19 mouse cellular contexts compared by ENCODE assay signal in the genomic region with DNA sequence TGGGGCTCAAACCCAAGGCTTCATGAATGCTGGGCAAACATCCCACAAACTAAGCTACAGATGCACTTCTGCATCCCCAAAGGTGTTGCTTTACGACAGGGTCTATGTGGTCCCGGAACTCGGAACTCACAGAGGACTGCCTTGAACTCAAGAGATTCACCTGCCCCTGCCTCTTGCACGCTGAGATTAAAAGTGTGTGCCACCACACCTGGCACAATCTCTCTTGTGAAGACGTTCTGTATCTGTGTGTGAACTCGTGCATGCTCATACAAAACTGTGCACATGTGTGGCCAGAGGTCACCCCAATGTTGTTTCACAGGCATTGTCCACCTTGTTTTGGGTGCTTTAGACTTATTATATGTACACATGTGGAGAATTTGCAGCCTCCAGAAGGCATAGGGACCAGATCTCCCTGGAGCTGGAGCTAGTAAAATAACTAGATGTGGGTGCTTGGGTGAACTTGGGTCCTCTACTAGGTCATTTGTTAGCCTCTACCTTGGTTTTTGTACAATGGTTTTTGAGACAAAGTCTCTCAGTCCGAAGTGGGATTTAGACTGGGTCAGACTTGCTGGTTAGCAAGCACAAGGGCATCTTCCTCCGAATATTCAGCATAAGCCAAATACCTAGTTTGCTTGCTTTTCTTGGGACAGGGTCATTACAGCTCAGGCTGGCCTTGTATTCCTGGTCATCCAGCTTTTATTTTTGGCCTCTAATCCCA. TPM values are rescaled to one million over a fixed set of nuclear protein-coding genes. Genes with fewer than 3 reads are reported as not detected.
A peak's percentile ranks its signal among the peaks of the same experiment; 100 is the strongest.
DNase-seq lines count a peak whose midpoint lies in the region; ATAC-seq and TF ChIP-seq lines count a peak whose summit lies in the region.
"Had no signal": no experiment of that assay in that cellular context is flagged by ENCODE, and none has a peak within 500 bp of the region (broad histone marks: within the 10 kb centered on the region; RNA-seq: fewer than 3 reads in every experiment).

No protein-coding gene starts in this region.

- ATAC-seq in forebrain, embryonic 15.5 days (replicated peaks), result no peak
- ATAC-seq in liver, embryonic 11.5 days (replicated peaks; ENCODE audit: low FRiP score), result no peak
- ATAC-seq in erythroblast, adult 5-6 weeks (replicated peaks; ENCODE audit: low FRiP score, poor library complexity, severe bottlenecking), result no peak
- ATAC-seq: intestine, postnatal 0 days; midbrain, embryonic 15.5 days; Patski had no signal

- H3K27me3 ChIP-seq in forebrain, embryonic 10.5 days (ENCODE audit: poor library complexity, severe bottlenecking), result no peaks in the 10 kb centered on the region
- no peaks in the 10 kb centered on the region for H3K27me3 ChIP-seq in forebrain, embryonic 15.5 days
- H3K27me3 ChIP-seq in liver, embryonic 11.5 days (replicated peaks; ENCODE audit: control insufficient read depth, insufficient read depth, low read length), result no peaks in the 10 kb centered on the region
- H3K27me3 ChIP-seq: hindbrain, embryonic 12.5 days; midbrain, embryonic 15.5 days; Patski had no signal

- H3K4me2 ChIP-seq in forebrain, embryonic 15.5 days (replicated peaks), result no peak overlapping the region
- no peak overlapping the region for H3K4me2 ChIP-seq in liver, embryonic 11.5 days
- H3K4me2 ChIP-seq: midbrain, embryonic 15.5 days had no signal

- no peak overlapping the region for H3K27ac ChIP-seq in forebrain, embryonic 10.5 days
- no peak overlapping the region for H3K27ac ChIP-seq in forebrain, embryonic 15.5 days (replicated peaks)
- peak overlapping the region; percentile 22; the same call in 1 of the 2 replicates for H3K27ac ChIP-seq in liver, embryonic 11.5 days (ENCODE audit: low read depth, low read length)
- H3K27ac ChIP-seq in embryonic fibroblast, embryonic 13.5 days (ENCODE audit: insufficient read depth, low read length), result 0 out of 2 replicates have a peak overlapping the region, but pooled peaks have one; percentile 17
- no peak overlapping the region for H3K27ac ChIP-seq in layer of hippocampus, adult 2 months
- H3K27ac ChIP-seq: hindbrain, embryonic 12.5 days; midbrain, embryonic 15.5 days had no signal

- H3K9ac ChIP-seq in forebrain, embryonic 15.5 days (replicated peaks), result no peak overlapping the region
- H3K9ac ChIP-seq in liver, embryonic 11.5 days (ENCODE audit: low read depth, low read length), result no peak overlapping the region
- H3K9ac ChIP-seq: midbrain, embryonic 15.5 days had no signal

- 0 out of 2 replicates have a peak overlapping the region, but pooled peaks have one; percentile 2 for H3K4me3 ChIP-seq in forebrain, embryonic 10.5 days
- H3K4me3 ChIP-seq in forebrain, embryonic 15.5 days, result no peak overlapping the region
- no peak overlapping the region; the same call in 1 of the 2 replicates for H3K4me3 ChIP-seq in liver, embryonic 11.5 days (ENCODE audit: low read depth, low read length)
- no peak overlapping the region for H3K4me3 ChIP-seq in embryonic fibroblast, embryonic 13.5 days (ENCODE audit: insufficient read depth, low read length)
- H3K4me3 ChIP-seq in layer of hippocampus, adult 2 months, result no peak overlapping the region
- H3K4me3 ChIP-seq: hindbrain, embryonic 12.5 days; midbrain, embryonic 15.5 days had no signal

- WGBS in forebrain, embryonic 10.5 days, result 58% methylated on average over 8 of the region's 8 CpGs
- WGBS in forebrain, embryonic 15.5 days, result 46% methylated on average over 8 of the region's 8 CpGs
- 47% methylated on average over 8 of the region's 8 CpGs for WGBS in liver, embryonic 11.5 days

- peaks cover 28% of the 10 kb centered on the region for H3K36me3 ChIP-seq in forebrain, embryonic 10.5 days (replicated peaks)
- H3K36me3 ChIP-seq in forebrain, embryonic 15.5 days, result peaks cover 11% of the 10 kb centered on the region
- H3K36me3 ChIP-seq in liver, embryonic 11.5 days (ENCODE audit: control insufficient read depth, insufficient read depth, low read length), result peaks cover 2% of the 10 kb centered on the region; the same call in 1 of the 2 replicates

- peak; percentile 26 for DNase-seq in forebrain, embryonic 10.5 days (ENCODE audit: extremely low spot score, low spot score)
- no peak for DNase-seq in liver, embryonic 11.5 days (ENCODE audit: low spot score)
- DNase-seq in liver (no peak), A20 (ENCODE audit: low read depth, low spot score) (peak; percentile 52)
- no peak for DNase-seq in layer of hippocampus, adult 2 months (ENCODE audit: low spot score in 2 of 2)
- DNase-seq: adrenal gland, adult 8-10 months; cerebellum, adult 9-11 months; right cerebral cortex, postnatal 25 days; thymus, postnatal 25 days had no signal

- H3K9me3 ChIP-seq in forebrain, embryonic 10.5 days, result no peaks in the 10 kb centered on the region
- no peaks in the 10 kb centered on the region for H3K9me3 ChIP-seq in forebrain, embryonic 15.5 days
- no peaks in the 10 kb centered on the region for H3K9me3 ChIP-seq in liver, embryonic 11.5 days (ENCODE audit: control insufficient read depth, low read length)
- H3K9me3 ChIP-seq: hindbrain, embryonic 12.5 days; midbrain, embryonic 15.5 days had no signal

- no peak for TF ChIP-seq CTCF in embryonic fibroblast, embryonic 13.5 days (IDR thresholded peaks at IDR 0.05; ENCODE audit: borderline replicate concordance, insufficient read depth, low read length)
- TF ChIP-seq CTCF in layer of hippocampus, adult 2 months (conservative IDR thresholded peaks at IDR 0.05), result no peak

- peak; percentile 70 for TF ChIP-seq POLR2A in embryonic fibroblast, embryonic 13.5 days (IDR thresholded peaks at IDR 0.05; ENCODE audit: low read depth, low read length)

- peaks cover 37% of the 10 kb centered on the region for H3K4me1 ChIP-seq in forebrain, embryonic 10.5 days
- peaks cover 27% of the 10 kb centered on the region for H3K4me1 ChIP-seq in forebrain, embryonic 15.5 days
- peaks cover 9% of the 10 kb centered on the region for H3K4me1 ChIP-seq in liver, embryonic 11.5 days (replicated peaks; ENCODE audit: control insufficient read depth, insufficient read depth, low read length)
- peaks cover 3% of the 10 kb centered on the region; the same call in 1 of the 2 replicates for H3K4me1 ChIP-seq in embryonic fibroblast, embryonic 13.5 days (ENCODE audit: control insufficient read depth, insufficient read depth, low read length)

RNA-seq across cellular contexts. Expression of a gene that starts 4.2 kb away (rescaled TPM):
- 2,760 and 2,766 TPM in 2 replicates for polyA plus RNA-seq in forebrain, embryonic 10.5 days (2016; fragmentation: Nextera tagmentation; extraction: Ambion mirVana)
- 1,138 and 1,204 TPM in 2 replicates for polyA plus RNA-seq in forebrain, embryonic 15.5 days (2015; fragmentation: Nextera tagmentation; extraction: Ambion mirVana)
- 1,854 and 2,015 TPM in 2 replicates for polyA plus RNA-seq in liver, embryonic 11.5 days (2014; fragmentation: Nextera tagmentation; extraction: Ambion mirVana)
- 3,138 and 3,689 TPM in 2 replicates for polyA plus RNA-seq in embryonic fibroblast, embryonic 13.5 days (2011; ENCODE audit: insufficient read length, low read depth, missing spikeins)
- 804 and 902 TPM in 2 replicates for total RNA-seq in erythroblast, adult 5-6 weeks (2015; ENCODE audit: low replicate concordance)
- 180 and 247 TPM in 2 replicates for total RNA-seq in erythroblast, adult 5-6 weeks (2017; ENCODE audit: low replicate concordance)
- total RNA-seq in layer of hippocampus, adult 2 months (2021), result 100 to 1,000 TPM; 466 to 491 TPM

RNA-seq across cellular contexts. Expression of a gene that starts 12.1 kb away (rescaled TPM):
- 23.9 and 25.3 TPM in 2 replicates for polyA plus RNA-seq in forebrain, embryonic 10.5 days (2016; fragmentation: Nextera tagmentation; extraction: Ambion mirVana)
- 43.2 and 45.2 TPM in 2 replicates for polyA plus RNA-seq in forebrain, embryonic 15.5 days (2015; fragmentation: Nextera tagmentation; extraction: Ambion mirVana)
- 1.6 and 2.8 TPM in 2 replicates for polyA plus RNA-seq in liver, embryonic 11.5 days (2014; fragmentation: Nextera tagmentation; extraction: Ambion mirVana)
- polyA plus RNA-seq in embryonic fibroblast, embryonic 13.5 days (2011; ENCODE audit: insufficient read length, low read depth, missing spikeins), result 11.3 and 14.7 TPM in 2 replicates
- total RNA-seq in erythroblast, adult 5-6 weeks (2015; ENCODE audit: low replicate concordance), result 2.3 and 3.3 TPM in 2 replicates
- 10.6 and 12.8 TPM in 2 replicates for total RNA-seq in erythroblast, adult 5-6 weeks (2017; ENCODE audit: low replicate concordance)
- total RNA-seq in layer of hippocampus, adult 2 months (2021), result 10 to 100 TPM; 17.0 to 20.6 TPM

RNA-seq across cellular contexts. Expression of a gene that starts 23.2 kb away (rescaled TPM):
- not detected in 2 replicates for polyA plus RNA-seq in forebrain, embryonic 10.5 days (2016; fragmentation: Nextera tagmentation; extraction: Ambion mirVana)
- polyA plus RNA-seq in forebrain, embryonic 15.5 days (2015; fragmentation: Nextera tagmentation; extraction: Ambion mirVana), result not detected in 2 replicates
- not detected in 2 replicates for polyA plus RNA-seq in liver, embryonic 11.5 days (2014; fragmentation: Nextera tagmentation; extraction: Ambion mirVana)
- polyA plus RNA-seq in embryonic fibroblast, embryonic 13.5 days (2011; ENCODE audit: insufficient read length, low read depth, missing spikeins), result 333 and 559 TPM in 2 replicates
- not detected in 2 replicates for total RNA-seq in erythroblast, adult 5-6 weeks (2015; ENCODE audit: low replicate concordance)
- 4.7 TPM in 1 of 2 replicates, not detected in the other for total RNA-seq in erythroblast, adult 5-6 weeks (2017; ENCODE audit: low replicate concordance)
- total RNA-seq in layer of hippocampus, adult 2 months (2021), result not detected
- total RNA-seq: adrenal gland, adult 8-10 months; granulocyte monocyte progenitor cell, adult 5-6 weeks; left cerebral cortex, postnatal 25 days had no signal
- polyA plus RNA-seq: embryonic facial prominence, embryonic 14.5 days; hindbrain, embryonic 12.5 days; intestine, postnatal 0 days; midbrain, embryonic 15.5 days; Patski had no signal

RNA-seq across cellular contexts. Expression of a gene that starts 23.3 kb away (rescaled TPM):
- 2,769 and 3,107 TPM in 2 replicates for polyA plus RNA-seq in forebrain, embryonic 10.5 days (2016; fragmentation: Nextera tagmentation; extraction: Ambion mirVana)
- 14,933 and 15,115 TPM in 2 replicates for polyA plus RNA-seq in forebrain, embryonic 15.5 days (2015; fragmentation: Nextera tagmentation; extraction: Ambion mirVana)
- polyA plus RNA-seq in liver, embryonic 11.5 days (2014; fragmentation: Nextera tagmentation; extraction: Ambion mirVana), result 419 and 432 TPM in 2 replicates
- polyA plus RNA-seq in embryonic fibroblast, embryonic 13.5 days (2011; ENCODE audit: insufficient read length, low read depth, missing spikeins), result 1,082 and 1,134 TPM in 2 replicates
- 15.3 and 19.6 TPM in 2 replicates for total RNA-seq in erythroblast, adult 5-6 weeks (2015; ENCODE audit: low replicate concordance)
- 4.3 and 5.9 TPM in 2 replicates for total RNA-seq in erythroblast, adult 5-6 weeks (2017; ENCODE audit: low replicate concordance)
- total RNA-seq in layer of hippocampus, adult 2 months (2021), result 100 to 1,000 TPM; 768 to 781 TPM

RNA-seq across cellular contexts. Expression of a gene that starts 31.8 kb away (rescaled TPM):
- 0.24 and 0.48 TPM in 2 replicates for polyA plus RNA-seq in forebrain, embryonic 10.5 days (2016; fragmentation: Nextera tagmentation; extraction: Ambion mirVana)
- 0.52 and 0.68 TPM in 2 replicates for polyA plus RNA-seq in forebrain, embryonic 15.5 days (2015; fragmentation: Nextera tagmentation; extraction: Ambion mirVana)
- polyA plus RNA-seq in liver, embryonic 11.5 days (2014; fragmentation: Nextera tagmentation; extraction: Ambion mirVana), result 0.37 and 0.45 TPM in 2 replicates
- polyA plus RNA-seq in embryonic fibroblast, embryonic 13.5 days (2011; ENCODE audit: insufficient read length, low read depth, missing spikeins), result 0.14 and 0.27 TPM in 2 replicates
- total RNA-seq in erythroblast, adult 5-6 weeks (2015; ENCODE audit: low replicate concordance), result not detected in 2 replicates
- not detected in 2 replicates for total RNA-seq in erythroblast, adult 5-6 weeks (2017; ENCODE audit: low replicate concordance)
- total RNA-seq in layer of hippocampus, adult 2 months (2021), result under 1 TPM; 0.10 to 0.12 TPM
- total RNA-seq: granulocyte monocyte progenitor cell, adult 5-6 weeks had no signal
- polyA plus RNA-seq: Patski had no signal

Comparison
In these comparisons a context has a peak if more than half of its experiments do, and no peak if none do; other contexts are left out.
1. DNase-seq: peak in forebrain, embryonic 10.5 days (single experiment) and A20 (single experiment); none in liver, embryonic 11.5 days (single experiment), liver (single experiment) and layer of hippocampus, adult 2 months (0 of 2).
2. H3K27ac ChIP-seq: peak in liver, embryonic 11.5 days (single experiment) and embryonic fibroblast, embryonic 13.5 days (single experiment); none in forebrain, embryonic 10.5 days (single experiment), forebrain, embryonic 15.5 days (single experiment) and layer of hippocampus, adult 2 months (single experiment).
3. RNA of a gene that starts 23.2 kb away (polyA plus RNA-seq): 333 to 559 TPM in embryonic fibroblast, embryonic 13.5 days; not detected in forebrain, embryonic 10.5 days, not detected in forebrain, embryonic 15.5 days and not detected in liver, embryonic 11.5 days; every median in the first group is over 100 times any median in the second.